Mouse (Mus musculus) WW6 (cell line): Measurements from ENCODE around the gene Slc22a12.

Experiments
- DNase-seq: peaks from one replicate; pipeline ENCODE4 v3.0.0-alpha.2; 2013; ENCODE audit warnings: low read depth, low spot score

Slc22a12 gene

DNA sequence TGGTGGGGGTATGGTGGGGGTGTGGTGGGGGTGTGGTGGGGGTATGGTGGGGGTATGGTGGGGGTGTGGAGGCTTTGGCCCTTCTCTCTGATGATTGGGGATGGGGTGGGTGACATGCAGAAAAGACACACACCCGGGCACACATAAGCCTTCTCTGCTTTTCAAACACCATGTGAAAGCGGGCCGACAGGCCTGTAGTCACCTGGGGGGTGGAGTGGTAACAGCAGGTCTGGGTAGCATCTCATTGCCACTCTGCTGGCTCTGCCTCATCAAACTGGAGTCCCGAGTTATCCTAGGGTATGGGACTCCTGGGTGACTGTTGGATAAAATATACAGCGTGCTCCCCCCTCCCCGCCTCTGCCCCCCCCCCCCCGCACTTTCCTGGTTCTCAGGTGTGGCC, 48.8 kb downstream of the Slc22a12 start:
- DNase-seq = no peak

GRCm38 (mm10) chr19:6493219-6493618, 49.6 kb downstream of the Slc22a12 start:
- DNase-seq = no peak

- no peak for DNase-seq
These were observed 50.7 kb downstream of the Slc22a12 start for GRCm38 (mm10) chr19:6492124-6492523.

DNA sequence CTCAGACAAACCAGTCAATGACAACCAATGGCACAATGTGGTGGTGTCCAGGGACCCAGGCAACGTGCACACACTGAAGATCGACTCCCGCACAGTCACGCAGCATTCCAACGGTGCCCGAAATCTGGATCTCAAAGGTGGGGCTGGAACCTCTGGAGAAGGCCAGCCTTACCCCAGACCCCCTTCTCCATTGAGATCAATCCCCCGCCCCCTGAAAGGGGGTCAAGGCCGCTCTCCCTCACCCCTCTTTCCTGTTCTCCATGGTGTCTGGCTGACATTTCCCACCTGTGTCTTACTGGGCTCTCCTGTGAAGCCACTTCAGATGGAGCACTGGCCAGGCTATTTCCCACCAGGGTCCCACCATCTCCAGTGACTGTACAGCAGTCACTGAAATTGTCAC, 51.3 kb downstream of the Slc22a12 start:
- no peak for DNase-seq

- DNase-seq = peak; percentile 69
These were observed 53.8 kb downstream of the Slc22a12 start for GRCm38 (mm10) chr19:6489030-6489429.
